Mouse (Mus musculus) 3T3-L1 (cell line): ENCODE data around the gene Zmym6.

Experiments
- DNase-seq: peaks from one replicate; pipeline ENCODE4 v3.0.0-alpha.2; 2015; ENCODE audit warnings: low read depth, low spot score

Zmym6 gene

GRCm38 (mm10) chr4:127124331-127124730 lies 47.1 kb downstream of the Zmym6 start:
- peak; percentile 28 for DNase-seq

GRCm38 (mm10) chr4:127125834-127126463 lies 48.8 kb downstream of the Zmym6 start:
- DNase-seq, result peak; percentile 91

GRCm38 (mm10) chr4:127134687-127135086 lies 57.5 kb downstream of the Zmym6 start:
- DNase-seq, result no peak

DNA sequence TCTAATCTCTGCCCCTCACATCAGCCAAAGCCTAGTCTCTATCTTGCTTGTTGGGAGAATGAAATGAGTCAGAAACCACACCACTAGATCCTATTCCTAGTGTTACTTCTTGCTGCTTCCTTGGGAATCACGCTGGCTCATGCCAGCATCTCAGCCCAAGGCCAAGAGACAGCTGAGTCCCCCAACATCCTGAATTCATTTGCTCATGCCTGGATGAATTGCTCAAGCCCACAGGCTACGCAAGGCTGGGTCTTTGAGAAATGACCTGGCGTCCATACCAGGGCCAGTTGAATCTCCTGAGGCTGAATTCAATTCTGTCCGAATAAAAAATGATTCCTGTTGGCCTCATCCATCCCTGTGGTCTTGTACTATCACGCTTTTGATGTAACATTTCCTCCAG lies 60.4 kb downstream of the Zmym6 start:
- DNase-seq, result no peak

DNA sequence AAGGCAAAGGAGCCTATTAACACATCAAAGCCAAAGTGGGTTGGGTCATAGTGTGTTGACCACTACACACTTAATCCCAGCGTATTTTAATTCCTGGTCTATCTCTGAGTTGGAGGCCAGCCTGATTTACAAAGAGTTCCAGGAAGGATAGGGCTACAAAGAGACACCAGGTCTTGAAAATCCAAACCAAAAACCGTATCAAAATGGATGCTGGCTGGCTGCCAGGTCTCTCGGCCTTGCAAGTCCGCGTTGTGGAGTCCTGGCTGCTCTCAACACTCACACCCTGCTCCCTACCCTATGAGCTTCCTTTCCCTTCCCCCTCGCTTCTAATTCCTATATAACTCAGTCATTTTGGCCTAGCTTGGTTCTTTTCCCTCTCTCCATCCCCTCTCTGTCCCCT lies 61.3 kb downstream of the Zmym6 start:
- DNase-seq, result no peak

DNA sequence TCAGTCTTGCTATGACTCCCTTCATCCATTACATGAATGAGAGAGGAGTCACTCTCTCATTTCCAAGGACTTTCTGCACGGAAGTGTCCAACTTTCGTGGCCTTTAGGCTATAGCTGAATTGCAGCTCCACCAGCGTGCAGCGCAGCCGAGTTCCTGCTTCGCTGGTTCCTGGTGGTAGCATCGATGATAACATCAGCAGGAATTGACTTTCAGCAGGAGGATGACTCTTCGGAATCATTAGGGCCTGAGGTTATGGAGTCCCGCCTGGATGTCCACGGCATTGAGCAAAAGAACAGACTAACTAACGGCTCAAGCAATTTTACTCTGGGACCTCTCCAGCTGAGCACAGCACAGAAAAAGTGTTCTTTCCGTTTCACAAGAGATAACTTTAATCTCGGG lies 72.8 kb downstream of the Zmym6 start:
- no peak for DNase-seq

DNA sequence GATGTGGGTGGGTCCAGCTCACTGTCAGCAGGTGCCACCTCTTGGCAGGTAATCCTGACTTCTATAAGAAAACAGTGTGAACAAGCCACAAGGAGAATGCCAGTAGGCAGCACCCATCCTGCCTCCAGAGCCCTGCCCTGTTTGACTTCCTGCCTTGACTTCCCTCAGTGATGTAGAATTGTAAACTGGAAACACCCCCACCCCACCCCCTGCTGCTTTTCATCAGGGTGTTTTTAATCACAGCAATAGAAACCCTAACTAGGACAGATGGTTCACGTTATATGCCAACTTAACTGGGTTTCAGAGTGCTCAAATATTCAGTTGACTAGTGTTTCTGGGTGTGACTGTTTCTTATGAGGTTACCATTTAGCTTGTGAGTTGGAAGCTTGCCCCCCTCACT lies 76.2 kb downstream of the Zmym6 start:
- no peak for DNase-seq

GRCm38 (mm10) chr4:127155757-127156156 lies 78.6 kb downstream of the Zmym6 start:
- DNase-seq, result no peak

- DNase-seq, result no peak
Measured at GRCm38 (mm10) chr4:127157746-127158145, 80.6 kb downstream of the Zmym6 start.

GRCm38 (mm10) chr4:127163926-127164325 lies 86.7 kb downstream of the Zmym6 start:
- DNase-seq, result no peak

DNA sequence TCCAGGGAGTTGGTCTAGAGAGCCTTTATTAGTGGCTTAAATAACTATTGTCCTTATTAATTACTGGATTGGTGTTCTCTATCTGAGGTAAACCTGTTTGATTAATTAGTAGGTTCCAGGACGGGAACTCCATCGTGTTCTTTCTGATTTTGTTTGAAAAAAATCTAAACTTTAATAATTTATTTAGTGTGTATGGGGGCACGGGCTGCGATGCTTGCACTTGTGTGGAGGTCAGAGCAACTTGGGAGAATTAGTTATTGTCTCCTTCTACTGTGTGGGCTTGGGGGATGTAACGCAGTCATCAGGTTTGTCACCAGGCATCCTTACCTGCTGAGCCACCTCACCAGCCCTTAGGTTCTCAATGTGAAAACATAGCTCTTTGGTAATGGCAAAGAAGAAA lies 89.9 kb downstream of the Zmym6 start:
- DNase-seq, result no peak

GRCm38 (mm10) chr4:127167731-127168130 lies 90.5 kb downstream of the Zmym6 start:
- no peak for DNase-seq

GRCm38 (mm10) chr4:127168211-127168913 lies 91.2 kb downstream of the Zmym6 start:
- DNase-seq, result no peak

GRCm38 (mm10) chr4:127168914-127169345 lies 91.7 kb downstream of the Zmym6 start, which contains the start of gene Dlgap3:
Gene Dlgap3, plus strand, starts transcription at chr4:127169204.
- no peak for DNase-seq

- no peak for DNase-seq
Measured at GRCm38 (mm10) chr4:127169346-127170221, 92.4 kb downstream of the Zmym6 start.

DNA sequence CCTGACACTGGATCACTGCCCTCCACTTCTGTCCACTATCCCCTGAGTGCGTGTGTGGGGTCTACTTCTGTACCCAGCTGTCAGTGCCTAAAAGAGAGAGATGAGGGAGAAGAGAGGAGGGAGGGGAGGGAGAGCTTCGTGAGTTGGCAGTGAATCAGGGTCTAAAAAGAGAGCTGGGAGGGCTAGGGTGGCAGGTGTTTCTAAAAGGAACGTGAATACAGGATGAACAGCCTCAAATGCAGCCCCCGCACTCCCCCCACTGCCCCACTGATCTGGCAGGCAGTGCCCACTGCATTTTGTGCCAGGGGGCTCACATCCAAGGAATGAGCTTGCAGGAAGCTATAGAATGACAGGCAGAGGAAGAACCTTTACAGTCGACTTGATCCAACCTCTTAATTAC lies 93.7 kb downstream of the Zmym6 start:
- DNase-seq, result no peak

DNA sequence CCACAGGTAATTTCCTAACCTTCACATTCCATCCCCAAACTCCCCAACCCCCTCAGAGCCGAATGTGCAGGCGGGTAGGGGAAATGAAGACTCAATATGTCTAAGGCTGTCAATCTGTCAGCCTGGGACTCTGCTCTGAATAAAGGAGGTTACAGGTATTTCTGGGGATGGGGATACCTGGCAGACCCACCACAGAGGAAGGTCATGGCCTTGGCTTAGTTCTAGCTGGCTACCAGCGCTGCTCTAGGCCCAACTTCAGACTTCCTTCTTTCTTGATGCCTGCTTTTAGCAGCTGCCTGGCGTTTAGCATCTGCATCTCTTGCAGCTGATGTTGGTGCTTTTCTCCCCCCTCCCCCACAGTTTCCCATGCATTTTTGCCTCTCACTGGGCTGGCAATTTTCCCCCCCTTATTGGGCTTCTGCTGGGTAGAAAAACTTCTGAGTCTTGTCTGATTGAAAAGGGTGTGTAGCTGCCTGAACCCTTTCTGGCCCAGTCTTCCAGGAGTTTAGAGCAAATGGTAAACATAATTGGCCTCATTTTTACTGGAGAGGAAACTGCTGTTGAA lies 94.2 kb downstream of the Zmym6 start:
- DNase-seq, result no peak

DNA sequence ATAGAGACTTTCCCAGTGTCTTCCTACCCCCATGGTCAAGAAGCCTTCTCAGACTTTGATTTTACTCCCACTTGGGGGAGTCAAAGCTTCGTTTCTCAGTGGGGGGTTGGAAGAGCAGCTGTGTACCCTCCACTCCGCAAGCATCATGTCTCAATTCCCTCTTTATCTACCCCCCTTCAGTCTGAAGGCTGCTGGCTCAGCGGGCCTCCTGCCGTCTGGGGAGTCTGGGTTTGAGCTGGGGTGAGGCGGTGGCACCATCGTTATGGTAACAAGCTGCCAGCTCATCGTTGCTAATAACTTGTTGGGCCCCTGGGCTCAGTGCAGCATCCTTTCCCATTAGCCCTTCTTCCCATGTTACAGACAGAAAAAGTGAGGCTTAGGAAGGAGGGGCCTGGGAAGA lies 94.9 kb downstream of the Zmym6 start:
- no peak for DNase-seq

DNA sequence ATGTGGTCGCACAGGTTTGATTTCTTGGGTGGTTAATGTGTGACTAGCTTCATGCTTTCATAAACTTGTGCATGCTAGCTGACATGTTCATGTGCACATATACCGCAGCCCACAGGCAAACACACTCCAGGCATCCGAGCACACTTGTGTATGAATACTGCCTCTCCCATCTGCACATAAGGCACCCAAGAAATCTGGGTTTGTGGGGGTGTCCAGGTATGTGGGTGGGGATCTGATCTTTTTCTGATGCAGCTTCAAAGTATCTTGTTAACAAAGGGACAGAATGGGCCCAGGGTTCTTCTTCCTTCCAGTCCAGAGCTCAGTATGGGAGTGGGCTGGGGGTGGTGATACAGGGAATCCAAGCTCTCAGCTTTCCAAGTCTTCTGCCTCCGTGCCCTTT lies 95.4 kb downstream of the Zmym6 start:
- DNase-seq, result no peak

- peak; percentile 64 for DNase-seq
Measured at GRCm38 (mm10) chr4:127173461-127173860, 96.3 kb downstream of the Zmym6 start.
